Mouse (Mus musculus) natural killer cell, adult 2 months (primary cell): ENCODE measurements at regions not wholly inside any gene's neighbourhood (a gene's known extent, or its start where the extent isn't known, plus 50 kb on each side); places are given as distances from the start of the nearest gene placed in this dataset.

Experiments
- DNase-seq, 2 experiments: peaks; one replicate each; pipeline ENCODE4 v3.0.0; 2022; ENCODE audit warnings: low spot score in 2 of 2

DNA sequence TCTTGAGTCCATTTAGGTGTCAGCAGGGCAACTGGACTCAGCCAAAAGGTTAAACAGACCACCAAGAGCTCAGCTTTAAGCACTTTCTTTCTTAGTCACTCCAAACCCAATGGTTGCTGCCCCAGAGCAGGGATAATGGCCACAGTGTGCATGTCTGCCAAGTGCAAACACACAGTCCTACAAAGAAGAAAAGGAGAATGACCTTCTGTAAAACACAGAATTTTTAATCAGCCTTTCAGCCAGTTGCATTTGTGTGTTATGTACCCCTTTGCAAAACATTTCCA, 72.9 kb upstream of the Tle4 start:
- DNase-seq = no peak

DNA sequence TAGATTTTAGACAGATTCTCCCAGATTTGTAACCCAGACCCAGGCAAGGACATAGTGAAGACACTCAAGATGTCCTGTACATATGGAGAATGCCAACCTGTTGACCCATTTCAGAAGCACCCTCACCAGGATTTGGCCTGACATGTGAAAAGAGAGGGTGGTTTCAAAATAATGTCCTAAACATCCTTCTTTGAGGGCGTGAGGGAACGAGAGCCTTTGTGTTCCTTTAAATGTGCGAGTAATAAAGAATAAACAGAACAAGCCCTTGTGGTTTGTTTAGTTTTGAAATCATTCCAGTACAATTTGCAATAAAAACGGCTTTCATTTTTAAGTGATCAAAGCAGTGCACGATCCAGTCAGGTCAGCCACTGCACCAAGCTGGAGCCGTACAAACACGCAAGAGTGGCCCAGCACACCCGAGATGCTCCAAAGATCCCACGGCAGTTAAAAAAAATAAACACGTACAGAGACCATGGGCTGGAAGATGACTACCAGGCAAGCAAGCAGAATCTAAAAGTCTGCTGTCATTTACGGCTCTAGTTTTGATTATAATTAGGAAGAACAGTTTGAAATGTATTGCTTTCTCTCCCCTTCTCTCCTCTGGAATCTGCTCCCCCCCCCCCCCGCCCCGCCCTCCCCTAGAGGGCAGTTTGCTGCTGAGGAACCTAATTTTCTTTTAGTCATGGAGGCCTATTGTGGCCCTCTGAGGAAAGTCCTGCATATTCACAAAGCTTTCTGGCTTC, 72.4 kb upstream of the Tle4 start:
- no peak for DNase-seq

DNA sequence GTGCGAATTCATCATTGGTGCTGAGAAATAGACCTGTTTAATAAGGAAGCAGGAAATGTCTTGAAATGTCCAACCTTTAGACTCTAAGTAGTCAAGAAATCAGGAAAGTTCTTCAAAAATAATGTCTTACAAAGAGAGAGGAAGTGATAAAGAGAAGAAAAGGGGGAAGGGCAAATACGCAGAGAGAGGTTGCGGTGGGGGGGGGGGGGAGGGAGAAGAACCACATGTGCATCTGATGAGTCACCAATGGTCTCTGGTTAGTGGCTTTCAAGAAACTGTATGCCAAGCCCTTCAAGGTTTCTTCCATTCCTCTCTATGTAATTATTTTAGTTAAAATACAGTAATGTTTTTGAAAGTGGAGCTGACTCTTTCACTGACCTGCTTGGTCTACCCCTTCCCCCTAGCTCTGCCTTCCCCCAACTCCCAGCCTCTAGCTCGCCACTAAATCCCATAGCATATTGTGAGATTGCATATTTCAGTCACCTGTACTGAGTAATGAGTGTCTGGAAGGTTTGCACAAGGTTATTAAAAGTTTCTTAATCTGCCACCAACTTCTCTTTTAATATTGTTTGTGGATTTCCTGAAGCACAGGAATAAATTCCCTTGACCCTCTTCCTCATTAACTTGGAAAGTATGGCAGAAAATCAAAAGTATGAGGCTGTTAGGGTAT, 70.8 kb upstream of the Tle4 start:
- no peak for DNase-seq

- no peak for DNase-seq
Observed at GRCm38 (mm10) chr19:14664682-14665417, 67.0 kb upstream of the Tle4 start.

GRCm38 (mm10) chr19:14664096-14664586, 66.3 kb upstream of the Tle4 start:
- no peak for DNase-seq

DNA sequence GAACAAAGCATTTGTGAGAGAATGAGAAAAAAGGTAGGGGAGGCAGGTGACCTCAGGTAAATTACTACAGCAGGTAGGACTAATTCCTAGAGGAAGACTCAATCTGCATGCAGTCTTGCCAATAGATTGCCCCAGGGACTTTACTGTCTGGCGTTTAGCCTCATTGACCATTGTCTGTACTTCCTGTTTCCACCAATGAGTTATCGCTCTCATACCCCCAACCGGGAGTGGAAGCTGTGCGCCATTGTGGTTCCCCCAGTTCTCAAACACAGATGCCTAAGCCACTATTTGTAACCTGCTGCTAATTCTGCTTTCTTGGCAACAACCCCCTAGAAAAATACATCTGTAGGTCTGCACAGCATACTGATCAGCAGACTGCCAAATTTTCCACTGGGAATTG, 65.5 kb upstream of the Tle4 start:
- no peak for DNase-seq

DNA sequence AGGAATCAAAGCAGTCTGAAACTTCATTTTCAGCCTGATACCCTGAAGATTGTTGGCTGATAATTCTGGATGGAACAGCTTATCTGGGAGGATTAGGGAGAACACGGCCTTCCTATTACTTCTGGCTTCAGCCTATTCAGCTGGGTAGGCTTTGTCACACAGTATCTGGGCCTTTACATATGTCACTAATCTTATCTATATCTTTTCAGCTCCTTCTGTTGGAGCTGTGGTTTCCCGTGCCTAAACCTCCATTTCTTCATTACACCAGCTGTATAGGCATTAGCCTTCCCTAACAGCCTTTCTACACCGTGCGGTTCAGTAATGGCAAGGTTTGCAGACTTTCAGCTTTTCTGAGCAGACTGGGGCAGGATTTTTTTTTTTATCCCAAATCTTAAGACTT, 61.9 kb upstream of the Tle4 start:
- DNase-seq = no peak

- no peak for DNase-seq
Observed at GRCm38 (mm10) chr19:14658479-14658878, 60.6 kb upstream of the Tle4 start.

DNA sequence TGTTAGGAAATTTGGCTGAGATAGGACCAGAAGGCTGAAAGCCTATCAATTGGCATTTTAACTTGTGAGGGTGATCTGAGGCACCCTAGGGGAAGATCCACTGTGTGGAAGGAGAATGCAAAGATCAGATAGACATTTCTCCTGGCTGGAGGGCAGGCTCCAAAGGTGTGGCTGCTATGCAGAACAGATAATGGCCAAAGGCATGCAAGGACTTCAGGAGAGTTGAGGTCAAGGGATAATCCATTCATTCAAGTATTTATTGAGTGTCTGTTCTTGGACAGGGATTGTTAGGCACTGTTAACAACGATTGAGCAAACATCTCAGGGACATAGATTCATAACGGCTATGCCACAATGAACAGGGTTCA, 58.2 kb upstream of the Tle4 start:
- DNase-seq = no peak

GRCm38 (mm10) chr19:14655302-14656021, 57.6 kb upstream of the Tle4 start:
- no peak for DNase-seq
